Mouse (Mus musculus): ENCODE data around the gene Reg3d.
A peak's percentile ranks its signal among the peaks of the same experiment; 100 is the strongest.
"Not testable (repeated sequence)": the region's sequence is repeated elsewhere in the genome, so short reads cannot be mapped to it uniquely, and the experiment has no call there.

Gene Reg3d

DNA sequence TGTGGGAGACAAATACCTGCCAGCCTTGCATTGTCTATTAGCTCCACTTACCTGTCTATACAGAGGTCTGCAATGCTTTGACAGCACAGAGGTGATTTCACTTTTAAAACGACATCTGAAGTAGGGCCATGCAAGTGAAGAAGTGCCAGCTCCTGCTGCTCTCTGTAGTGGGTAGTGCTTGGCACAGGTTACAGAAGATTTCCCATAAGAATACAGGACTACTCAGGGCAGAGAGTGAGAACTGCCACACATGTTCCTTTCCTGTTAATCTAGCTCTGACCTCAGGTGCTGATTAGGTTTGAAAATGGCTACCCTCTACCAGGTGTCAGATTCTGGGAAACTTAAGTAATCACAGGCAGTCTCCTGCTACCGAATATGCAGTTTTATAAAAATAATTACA lies at the start of gene Reg3d:
TSS of gene Reg3d (minus strand) at position 101 of the 400 bp plus-strand sequence.
- DNase-seq (ENCODE audit: low spot score in 2 of 2), result no peak

- no peak for DNase-seq (ENCODE audit: low spot score in 2 of 2)
Observed at GRCm38 (mm10) chr6:78425497-78425896, 46.8 kb upstream of the Reg3d start.

GRCm38 (mm10) chr6:78422411-78422810 lies 43.7 kb upstream of the Reg3d start, which contains the start of gene Reg1:
Reg1 (plus strand) TSS chr6:78422711.
- not testable (repeated sequence) for DNase-seq (ENCODE audit: low spot score in 2 of 2)

DNA sequence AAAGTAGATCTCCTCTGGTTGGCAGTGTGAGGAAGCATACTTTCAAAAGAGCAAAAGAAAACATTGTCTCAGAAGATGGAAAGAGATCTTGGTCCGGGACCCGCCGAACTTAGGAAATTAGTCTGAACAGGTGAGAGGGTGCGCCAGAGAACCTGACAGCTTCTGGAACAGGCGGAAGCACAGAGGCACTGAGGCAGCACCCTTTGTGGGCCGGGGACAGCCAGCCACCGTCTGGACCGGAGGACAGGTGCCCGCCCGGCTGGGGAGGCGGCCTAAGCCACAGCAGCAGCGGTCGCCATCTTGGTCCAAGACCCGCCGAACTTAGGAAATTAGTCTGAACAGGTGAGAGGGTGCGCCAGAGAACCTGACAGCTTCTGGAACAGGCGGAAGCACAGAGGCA lies 16.7 kb upstream of the Reg3d start, which contains the start of gene Reg2:
TSS of gene Reg2 (plus strand) at position 301 of the 400 bp plus-strand sequence.
- not testable (repeated sequence) for DNase-seq (ENCODE audit: low spot score in 2 of 2)

GRCm38 (mm10) chr6:78385609-78386008 lies 6.9 kb upstream of the Reg3d start:
- no peak for DNase-seq (ENCODE audit: low spot score in 2 of 2)

DNA sequence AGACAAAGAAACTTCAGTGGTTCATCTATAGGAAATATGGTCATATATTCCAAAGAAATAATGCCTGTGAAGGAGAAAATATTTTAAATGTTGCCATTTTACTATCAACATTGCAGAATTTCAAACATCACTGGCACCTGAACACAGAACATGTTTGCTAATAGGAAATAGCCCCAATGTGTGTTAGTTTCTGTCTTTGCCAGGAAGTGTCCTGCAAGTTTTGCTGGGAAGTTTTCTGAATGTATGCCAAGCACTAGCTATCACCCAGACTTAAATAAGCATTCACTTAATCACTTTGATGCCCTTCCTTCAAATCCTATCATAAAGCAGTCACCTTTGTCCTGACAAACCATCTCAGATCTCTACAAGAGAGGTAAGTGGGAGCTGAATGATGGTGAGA lies 1.7 kb upstream of the Reg3d start, which contains the start of gene Reg3a:
TSS of gene Reg3a (plus strand) at position 301 of the 400 bp plus-strand sequence.
- DNase-seq (ENCODE audit: low spot score in 2 of 2), result no peak

DNA sequence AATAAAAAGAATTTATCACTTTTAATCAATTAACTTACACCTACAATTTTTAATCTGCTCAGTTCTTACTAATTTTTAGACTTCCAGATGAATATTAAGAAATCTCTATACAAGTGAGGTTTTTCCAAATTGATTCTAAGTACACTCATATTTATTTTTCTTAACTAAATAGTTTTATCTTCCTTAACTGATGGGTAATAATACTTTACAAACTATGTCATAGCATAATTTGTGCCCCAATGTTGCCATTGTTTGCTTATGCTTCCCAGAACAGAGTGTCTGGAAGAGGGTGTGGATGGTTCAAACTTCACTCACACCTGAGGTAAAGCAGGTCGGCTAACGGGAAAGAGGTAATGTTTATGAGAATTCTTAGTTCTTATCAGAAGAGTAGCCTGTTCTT lies 8.3 kb downstream of the Reg3d start, which contains the start of gene Reg3b:
TSS of gene Reg3b (plus strand) at position 301 of the 400 bp plus-strand sequence.
- DNase-seq (ENCODE audit: low spot score in 2 of 2), result no peak

DNA sequence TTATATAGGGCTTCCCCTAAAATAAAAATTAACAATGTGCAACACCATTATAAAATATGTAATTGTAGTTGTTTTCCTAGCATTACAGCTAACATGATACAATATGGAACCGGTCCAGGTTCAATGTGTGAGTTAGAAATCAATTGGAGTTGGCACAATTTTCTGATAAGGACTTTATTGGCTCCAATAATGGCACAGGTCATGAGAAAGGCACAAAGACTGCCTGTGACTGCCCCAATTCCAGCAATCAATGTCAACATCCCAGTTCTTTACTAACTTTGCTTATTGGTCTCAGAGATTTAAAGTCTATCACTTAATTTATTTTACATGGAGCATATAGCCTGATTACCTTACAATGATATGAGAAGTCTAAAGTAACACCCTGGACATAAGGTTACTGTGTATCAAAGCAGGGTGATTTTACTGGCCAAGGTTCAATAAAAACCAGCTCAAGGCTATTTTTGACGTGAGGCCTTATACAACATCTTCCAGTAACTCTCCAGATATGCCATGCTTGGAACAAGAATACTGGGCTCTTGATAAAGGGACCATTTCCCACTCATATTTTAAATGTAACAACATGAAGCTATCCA lies 16.6 kb downstream of the Reg3d start:
- DNase-seq (ENCODE audit: low spot score in 2 of 2), result no peak

DNA sequence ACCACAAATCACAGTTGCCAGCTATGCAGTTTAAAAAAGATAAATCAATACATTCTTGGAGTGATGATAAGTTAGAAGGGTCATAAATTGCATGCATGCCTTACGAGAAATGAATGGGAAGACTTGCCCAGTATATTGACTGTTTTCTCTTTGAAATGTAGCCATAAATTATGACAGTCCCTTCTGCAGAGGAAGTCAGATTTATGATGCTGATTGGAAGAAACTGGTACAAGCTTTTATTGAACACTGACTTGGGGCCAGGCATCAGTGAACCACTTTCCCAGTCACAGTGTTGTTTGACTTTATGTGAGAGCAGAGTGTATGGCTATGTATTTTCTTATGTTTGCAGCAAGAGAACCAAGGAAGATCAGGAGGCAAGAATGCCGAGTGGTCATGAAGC lies 37.0 kb downstream of the Reg3d start:
- no peak for DNase-seq (ENCODE audit: low spot score in 2 of 2)

DNA sequence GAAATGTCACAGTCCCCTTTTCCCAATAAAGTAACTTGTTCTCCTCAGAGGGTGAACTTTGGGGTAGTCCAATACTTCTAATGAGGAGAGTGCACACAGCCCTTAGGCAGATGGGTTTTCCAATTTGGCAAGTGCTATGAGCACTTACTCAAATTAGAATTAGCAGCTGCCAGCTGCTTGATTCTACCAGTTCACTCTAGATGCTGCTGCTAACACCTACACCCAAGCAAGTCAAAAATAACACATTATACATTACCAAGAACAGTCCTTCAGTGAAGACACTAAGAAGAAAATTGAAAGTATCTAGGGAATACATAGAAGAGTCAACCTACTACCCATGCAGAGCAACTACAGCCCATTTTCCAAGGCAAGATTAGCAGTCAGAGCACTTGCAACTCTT lies 38.4 kb downstream of the Reg3d start:
- peak in 1 of 2 experiments; percentile 24 for DNase-seq (ENCODE audit: low spot score in 2 of 2)

- peak; percentile 26 to 36 for DNase-seq (ENCODE audit: low spot score in 2 of 2)
Observed at GRCm38 (mm10) chr6:78331919-78332569, 46.6 kb downstream of the Reg3d start.

DNA sequence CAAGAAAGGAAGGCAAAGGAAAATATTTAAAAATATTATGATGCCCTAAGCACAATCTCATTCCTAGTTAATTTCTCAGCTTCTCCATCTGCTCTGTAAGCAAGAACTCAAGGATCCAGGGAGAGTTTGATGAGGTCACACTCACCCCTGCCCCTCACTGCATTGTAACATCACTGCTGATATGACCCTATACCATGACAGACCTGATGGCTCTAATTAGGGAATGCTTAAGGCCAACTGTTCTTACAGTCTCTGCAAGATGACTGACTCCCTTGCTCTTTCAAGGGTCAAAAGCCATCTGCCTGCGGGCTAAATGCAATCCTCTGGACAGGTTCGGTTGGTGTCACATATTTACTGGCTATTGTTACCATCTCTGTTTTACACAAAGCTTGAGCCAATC lies 49.5 kb downstream of the Reg3d start:
- DNase-seq (ENCODE audit: low spot score in 2 of 2), result no peak

GRCm38 (mm10) chr6:78327798-78328197 lies 50.9 kb downstream of the Reg3d start:
- peak; percentile 33 to 38 for DNase-seq (ENCODE audit: low spot score in 2 of 2)
